11 mouse cellular contexts compared by ENCODE assay signal in genomic region chr7:44877833-44878232, GRCm38 (mm10).
"Had no signal": no experiment of that assay in that cellular context is flagged by ENCODE, and none has a peak within 500 bp of the region (broad histone marks: within the 10 kb centered on the region; RNA-seq: fewer than 3 reads in every experiment).

No protein-coding gene starts in this region.

- H3K9me3 ChIP-seq: limb, embryonic 12.5 days; liver, embryonic 13.5 days; lung, embryonic 15.5 days; midbrain, embryonic 15.5 days; neural tube, embryonic 12.5 days had no signal

- H3K4me3 ChIP-seq: limb, embryonic 12.5 days; liver, embryonic 13.5 days; lung, embryonic 15.5 days; midbrain, embryonic 15.5 days; neural tube, embryonic 12.5 days had no signal

- H3K9ac ChIP-seq: limb, embryonic 12.5 days; liver, embryonic 13.5 days; liver, postnatal 0 days; lung, embryonic 15.5 days; midbrain, embryonic 15.5 days; neural tube, embryonic 12.5 days had no signal

- H3K4me2 ChIP-seq: limb, embryonic 12.5 days; liver, embryonic 13.5 days; lung, embryonic 15.5 days; midbrain, embryonic 15.5 days; neural tube, embryonic 12.5 days had no signal

- DNase-seq: kidney, postnatal 36 days; liver; liver, embryonic 13.5 days; liver, postnatal 0 days; lung, postnatal 14 days; thymus, postnatal 4 days had no signal

- H3K27me3 ChIP-seq: limb, embryonic 12.5 days; liver, embryonic 13.5 days; lung, embryonic 15.5 days; midbrain, embryonic 15.5 days; neural tube, embryonic 12.5 days had no signal

- ATAC-seq: liver, postnatal 0 days; midbrain, embryonic 15.5 days had no signal

- H3K27ac ChIP-seq: limb, embryonic 12.5 days; liver, embryonic 13.5 days; lung, embryonic 15.5 days; midbrain, embryonic 15.5 days; neural tube, embryonic 12.5 days; stomach, postnatal 0 days had no signal

- H3K4me1 ChIP-seq: limb, embryonic 12.5 days; midbrain, embryonic 15.5 days; neural tube, embryonic 12.5 days had no signal
